Mouse (Mus musculus): ENCODE results near the gene Unc13b. TPM values are rescaled to one million over a fixed set of nuclear protein-coding genes. Genes with fewer than 3 reads are reported as not detected.

Unc13b gene
- polyA plus RNA-seq, 1 experiment, result 5.0 TPM

DNA sequence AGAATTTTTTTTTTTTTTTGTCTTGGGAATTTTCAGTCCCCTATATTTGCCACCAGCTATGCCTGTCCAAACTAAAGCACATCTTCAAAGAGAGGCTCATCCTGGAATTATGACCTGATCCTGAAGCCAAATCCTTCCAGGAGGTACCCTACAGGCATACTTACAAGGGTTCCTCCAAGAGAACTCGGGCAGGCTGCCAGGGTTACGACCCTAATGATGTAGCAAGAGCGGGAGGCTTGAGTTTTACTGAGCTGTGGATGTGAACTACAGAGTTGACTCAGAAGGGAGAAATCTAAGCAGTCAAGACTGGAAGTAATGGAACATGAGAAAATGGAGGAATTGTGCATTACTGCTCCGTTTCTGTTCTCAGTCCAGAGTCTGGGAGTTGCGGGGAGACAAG lies 201.3 kb downstream of the Unc13b start:
- Histone ChIP-seq H3K4me1 (ENCODE audit: control insufficient read depth, insufficient read depth, low read length) (no peaks in the 10 kb centered on the region), H3K4me3 (ENCODE audit: insufficient read depth, low read depth, low read length) (no peak overlapping the region), H3K27ac (ENCODE audit: insufficient read depth, low read depth, low read length) (no peak overlapping the region), H3K36me3 (ENCODE audit: control insufficient read depth, insufficient read depth, low read length) (no peaks in the 10 kb centered on the region), H3K27me3 (replicated peaks; ENCODE audit: control insufficient read depth, insufficient read depth, low read length) (no peaks in the 10 kb centered on the region)
- 65% methylated on average over 5 of the region's 5 CpGs for WGBS
- TF ChIP-seq POLR2A (IDR thresholded peaks at IDR 0.05; ENCODE audit: low read depth, low read length) (no peak), CTCF (conservative IDR thresholded peaks at IDR 0.05; ENCODE audit: insufficient read depth, insufficient read length, low read depth, low read length) (no peak)
- DNase-seq, result peak; percentile 18

DNA sequence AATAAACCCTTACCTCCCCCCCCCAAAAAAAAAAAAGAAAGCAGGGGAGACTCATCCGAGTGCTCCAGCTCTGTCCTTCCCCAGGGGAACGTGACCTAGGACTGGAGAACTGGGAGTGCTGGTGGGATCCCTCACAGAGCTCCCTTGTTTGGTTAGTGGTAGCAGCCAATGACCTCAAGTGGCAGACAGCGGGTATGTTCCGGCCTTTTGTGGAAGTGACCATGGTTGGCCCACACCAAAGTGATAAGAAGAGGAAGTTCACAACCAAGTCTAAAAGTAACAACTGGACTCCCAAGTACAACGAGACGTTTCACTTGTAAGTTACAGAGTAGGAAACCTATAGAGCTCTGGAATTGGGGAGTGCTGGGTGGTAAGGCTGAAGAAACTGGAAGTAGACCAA lies 204.1 kb downstream of the Unc13b start:
- no peak for TF ChIP-seq POLR2A (IDR thresholded peaks at IDR 0.05; ENCODE audit: low read depth, low read length)
- TF ChIP-seq CTCF (conservative IDR thresholded peaks at IDR 0.05; ENCODE audit: insufficient read depth, insufficient read length, low read depth, low read length), result no peak
- H3K36me3 ChIP-seq (ENCODE audit: control insufficient read depth, insufficient read depth, low read length), result no peaks in the 10 kb centered on the region
- H3K4me1 ChIP-seq (ENCODE audit: control insufficient read depth, insufficient read depth, low read length), result no peaks in the 10 kb centered on the region; the same call in 1 of the 2 replicates
- H3K4me3 ChIP-seq (ENCODE audit: insufficient read depth, low read depth, low read length), result no peak overlapping the region
- no peaks in the 10 kb centered on the region for H3K27me3 ChIP-seq (replicated peaks; ENCODE audit: control insufficient read depth, insufficient read depth, low read length)
- no peak for DNase-seq
- WGBS, result 91% methylated on average over 6 of the region's 6 CpGs
- H3K27ac ChIP-seq (ENCODE audit: insufficient read depth, low read depth, low read length), result no peak overlapping the region

DNA sequence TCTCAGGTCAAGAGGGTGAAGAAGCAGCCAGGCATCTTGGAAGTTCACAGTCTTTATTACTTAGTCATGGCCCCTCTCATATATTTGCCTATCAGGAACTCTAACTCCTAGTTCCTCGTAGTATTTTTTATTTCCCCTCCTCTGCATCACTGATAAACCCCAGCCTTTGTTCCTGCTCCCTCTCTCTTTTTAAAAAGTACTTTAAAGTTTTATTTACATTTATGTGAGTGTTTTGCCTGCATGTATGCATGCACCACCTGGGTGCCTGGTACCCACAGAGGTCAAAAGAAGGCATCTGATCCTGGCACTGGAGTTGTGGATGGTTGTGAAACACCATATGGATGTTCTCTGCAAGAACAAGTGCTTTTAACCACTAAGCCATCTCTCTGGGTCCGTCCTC lies 207.4 kb downstream of the Unc13b start:
- DNase-seq, result no peak
- H3K4me1 ChIP-seq (ENCODE audit: control insufficient read depth, insufficient read depth, low read length), result no peaks in the 10 kb centered on the region; the same call in 1 of the 2 replicates
- TF ChIP-seq POLR2A (IDR thresholded peaks at IDR 0.05; ENCODE audit: low read depth, low read length) (no peak), CTCF (conservative IDR thresholded peaks at IDR 0.05; ENCODE audit: insufficient read depth, insufficient read length, low read depth, low read length) (no peak)
- 45% methylated on average over 2 of the region's 2 CpGs for WGBS
- H3K36me3 ChIP-seq (ENCODE audit: control insufficient read depth, insufficient read depth, low read length), result no peaks in the 10 kb centered on the region
- H3K4me3 ChIP-seq (ENCODE audit: insufficient read depth, low read depth, low read length), result no peak overlapping the region
- H3K27me3 ChIP-seq (replicated peaks; ENCODE audit: control insufficient read depth, insufficient read depth, low read length), result no peaks in the 10 kb centered on the region
- H3K27ac ChIP-seq (ENCODE audit: insufficient read depth, low read depth, low read length), result no peak overlapping the region

DNA sequence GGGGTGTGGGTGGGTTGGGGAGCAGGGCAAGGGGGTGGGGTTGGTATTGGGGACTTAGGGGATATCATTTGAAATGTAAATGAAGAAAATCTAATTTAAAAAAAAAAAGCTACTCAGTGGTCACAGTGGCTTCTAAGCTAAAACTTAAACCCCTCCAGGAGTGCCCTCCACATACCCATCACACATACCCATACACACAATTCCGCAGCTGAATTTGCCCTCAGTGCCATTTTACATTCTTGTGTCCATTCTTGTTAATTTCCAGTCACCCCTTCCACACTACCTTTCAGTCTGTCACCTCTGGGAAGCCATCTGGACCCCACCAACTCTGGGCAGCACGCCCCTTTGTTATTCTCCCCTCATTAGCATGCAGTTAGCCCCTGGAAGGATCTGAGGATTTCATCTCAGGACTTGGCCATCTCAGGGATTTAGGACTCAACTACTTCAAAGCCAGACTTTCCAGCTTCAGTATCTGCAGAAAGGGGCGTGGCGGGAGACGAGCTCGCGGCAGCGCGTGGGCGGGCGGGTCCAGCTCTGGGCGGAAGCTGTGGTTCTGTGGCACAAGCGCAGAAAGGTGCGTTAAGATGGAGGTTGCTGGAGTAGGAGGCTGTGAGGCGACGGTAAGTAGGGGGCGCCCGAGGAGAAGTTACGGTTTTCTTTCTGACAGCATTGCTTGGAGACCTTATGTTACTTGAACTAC lies 208.0 kb downstream of the Unc13b start, which contains the start of gene Atp8b5:
TSS of gene Atp8b5 (plus strand) at position 537 of the 700 bp plus-strand sequence.
- DNase-seq, result peak; percentile 91
- TF ChIP-seq CTCF (conservative IDR thresholded peaks at IDR 0.05; ENCODE audit: insufficient read depth, insufficient read length, low read depth, low read length) (peak; percentile 77), POLR2A (IDR thresholded peaks at IDR 0.05; ENCODE audit: low read depth, low read length) (no peak)
- Histone ChIP-seq H3K27ac (ENCODE audit: insufficient read depth, low read depth, low read length) (no peak within 1 kb of the TSS), H3K36me3 (ENCODE audit: control insufficient read depth, insufficient read depth, low read length) (no peaks in the 10 kb centered on the region), H3K4me3 (ENCODE audit: insufficient read depth, low read depth, low read length) (peak within 1 kb of the TSS; percentile 49; the same call in 1 of the 2 replicates), H3K27me3 (replicated peaks; ENCODE audit: control insufficient read depth, insufficient read depth, low read length) (no peaks in the 10 kb centered on the region), H3K4me1 (ENCODE audit: control insufficient read depth, insufficient read depth, low read length) (no peaks in the 10 kb centered on the region; the same call in 1 of the 2 replicates)
- 5% methylated on average over 19 of the region's 19 CpGs for WGBS

DNA sequence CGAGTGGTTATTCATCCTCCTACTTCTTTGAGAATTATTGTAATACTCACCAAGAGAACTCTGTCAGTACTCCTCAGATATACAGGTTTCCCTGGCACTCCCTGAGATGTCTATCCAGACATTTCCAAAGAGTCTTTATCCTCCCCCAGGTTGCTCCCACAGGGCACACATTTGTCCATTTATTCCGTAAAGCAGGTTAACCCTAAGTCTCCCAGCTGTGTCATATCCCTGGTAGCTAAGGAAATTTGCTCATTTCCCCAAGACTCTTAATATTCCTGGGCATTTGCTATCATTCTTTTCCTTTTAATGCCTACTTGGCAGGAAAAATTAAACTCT lies 208.5 kb downstream of the Unc13b start:
- no peak overlapping the region for H3K4me3 ChIP-seq (ENCODE audit: insufficient read depth, low read depth, low read length)
- no peaks in the 10 kb centered on the region for H3K27me3 ChIP-seq (replicated peaks; ENCODE audit: control insufficient read depth, insufficient read depth, low read length)
- TF ChIP-seq CTCF (conservative IDR thresholded peaks at IDR 0.05; ENCODE audit: insufficient read depth, insufficient read length, low read depth, low read length), result no peak
- TF ChIP-seq POLR2A (IDR thresholded peaks at IDR 0.05; ENCODE audit: low read depth, low read length), result no peak
- H3K36me3 ChIP-seq (ENCODE audit: control insufficient read depth, insufficient read depth, low read length), result no peaks in the 10 kb centered on the region
- H3K4me1 ChIP-seq (ENCODE audit: control insufficient read depth, insufficient read depth, low read length), result no peaks in the 10 kb centered on the region; the same call in 1 of the 2 replicates
- no peak overlapping the region for H3K27ac ChIP-seq (ENCODE audit: insufficient read depth, low read depth, low read length)
- 10% methylated on average over 2 of the region's 2 CpGs for WGBS
- DNase-seq, result no peak

DNA sequence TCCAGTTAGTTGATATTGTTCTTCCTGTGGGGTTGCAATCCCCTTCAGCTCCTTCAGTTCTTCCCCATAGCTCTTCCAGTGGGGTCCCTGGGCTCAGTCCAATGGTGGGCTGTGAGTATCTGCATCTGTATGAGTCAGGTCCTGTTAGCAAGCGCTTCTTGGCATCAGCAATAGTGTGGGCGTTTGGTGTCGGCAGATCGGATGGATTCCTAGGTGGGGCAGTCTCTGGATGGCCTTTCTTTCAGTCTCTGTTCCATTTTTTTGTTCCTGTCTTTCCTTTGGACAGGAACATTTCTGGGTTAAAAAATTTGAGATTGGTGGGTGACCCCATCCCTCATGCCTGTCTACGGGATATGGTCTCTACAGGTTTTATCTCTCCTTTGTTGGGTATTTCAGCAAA lies 226.7 kb downstream of the Unc13b start:
- TF ChIP-seq CTCF (conservative IDR thresholded peaks at IDR 0.05; ENCODE audit: insufficient read depth, insufficient read length, low read depth, low read length), result no peak
- no peak for TF ChIP-seq POLR2A (IDR thresholded peaks at IDR 0.05; ENCODE audit: low read depth, low read length)
- H3K27me3 ChIP-seq (replicated peaks; ENCODE audit: control insufficient read depth, insufficient read depth, low read length), result no peaks in the 10 kb centered on the region
- no peaks in the 10 kb centered on the region for H3K4me1 ChIP-seq (ENCODE audit: control insufficient read depth, insufficient read depth, low read length)
- DNase-seq, result no peak
- WGBS, result 90% methylated on average over 5 of the region's 5 CpGs
- no peaks in the 10 kb centered on the region for H3K36me3 ChIP-seq (ENCODE audit: control insufficient read depth, insufficient read depth, low read length)
- no peak overlapping the region for H3K27ac ChIP-seq (ENCODE audit: insufficient read depth, low read depth, low read length)
- no peak overlapping the region for H3K4me3 ChIP-seq (ENCODE audit: insufficient read depth, low read depth, low read length)

DNA sequence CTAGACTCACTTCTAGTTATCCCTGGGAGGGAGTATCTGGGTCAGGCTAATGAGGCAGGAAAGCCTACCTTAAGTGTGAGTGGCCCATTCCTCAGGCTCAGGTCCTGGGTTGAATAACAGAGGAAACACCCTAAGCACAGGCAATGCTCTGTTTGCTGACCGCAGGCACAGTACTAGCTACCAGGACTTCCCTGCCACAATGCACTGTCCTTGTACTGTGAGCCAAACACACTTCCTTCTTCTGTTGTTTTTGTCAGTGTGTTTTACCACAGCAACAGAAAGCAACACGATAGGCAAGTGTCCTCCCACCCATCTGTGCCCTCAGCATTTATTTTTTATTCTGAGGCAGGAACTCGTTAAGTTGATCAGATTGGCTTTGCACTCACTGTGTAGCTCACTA lies 228.6 kb downstream of the Unc13b start:
- Histone ChIP-seq H3K4me1 (ENCODE audit: control insufficient read depth, insufficient read depth, low read length) (no peaks in the 10 kb centered on the region), H3K4me3 (ENCODE audit: insufficient read depth, low read depth, low read length) (no peak overlapping the region), H3K27me3 (replicated peaks; ENCODE audit: control insufficient read depth, insufficient read depth, low read length) (no peaks in the 10 kb centered on the region), H3K27ac (ENCODE audit: insufficient read depth, low read depth, low read length) (no peak overlapping the region), H3K36me3 (ENCODE audit: control insufficient read depth, insufficient read depth, low read length) (no peaks in the 10 kb centered on the region)
- DNase-seq, result no peak
- TF ChIP-seq CTCF (conservative IDR thresholded peaks at IDR 0.05; ENCODE audit: insufficient read depth, insufficient read length, low read depth, low read length) (no peak), POLR2A (IDR thresholded peaks at IDR 0.05; ENCODE audit: low read depth, low read length) (no peak)
- 54% methylated on average over 3 of the region's 3 CpGs for WGBS
